Mouse (Mus musculus): ENCODE data around the gene Tnik. TPM values are rescaled to one million over a fixed set of nuclear protein-coding genes. Genes with fewer than 3 reads are reported as not detected.

Tnik gene
- polyA plus RNA-seq, 1 experiment from 2014 or later, result 114 TPM

- Histone ChIP-seq H3K9me3 (ENCODE audit: control insufficient read depth, low read length) (no peaks in the 10 kb centered on the region), H3K36me3 (ENCODE audit: control insufficient read depth, insufficient read depth, low read length) (no peaks in the 10 kb centered on the region), H3K27me3 (ENCODE audit: control insufficient read depth, insufficient read depth, low read length) (no peaks in the 10 kb centered on the region), H3K4me1 (ENCODE audit: control insufficient read depth, insufficient read depth, low read length) (no peaks in the 10 kb centered on the region), H3K4me3 (replicated peaks; ENCODE audit: low read depth, low read length) (no peak overlapping the region), H3K9ac (replicated peaks; ENCODE audit: low read length) (no peak overlapping the region), H3K4me2 (ENCODE audit: low read length) (no peak overlapping the region), H3K27ac (replicated peaks; ENCODE audit: low read depth, low read length) (no peak overlapping the region)
- 57% methylated on average over 5 of the region's 5 CpGs for WGBS
- DNase-seq (no peak), ATAC-seq (ENCODE audit: low FRiP score, low TSS enrichment) (no peak)
Observed at GRCm38 (mm10) chr3:28721218-28721617, 458.2 kb downstream of the Tnik start.

DNA sequence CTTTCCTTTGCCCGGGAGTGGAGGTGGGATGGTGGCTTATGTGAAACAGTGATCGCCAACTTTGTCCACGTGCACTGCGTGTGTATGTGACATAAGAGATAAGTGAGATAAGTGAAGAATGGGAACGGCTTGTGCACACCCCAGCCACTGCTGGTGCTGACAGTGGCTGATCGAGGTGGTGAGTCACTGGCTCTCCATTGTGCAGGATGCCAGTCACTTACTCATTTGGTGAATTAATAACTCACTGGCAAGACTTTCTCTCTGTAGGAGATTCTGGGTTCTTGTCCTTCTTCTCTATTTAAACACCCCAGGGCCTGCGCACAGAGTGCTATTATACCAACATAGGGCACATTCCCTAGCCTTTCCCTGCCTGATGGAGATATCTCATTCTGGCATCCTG lies 458.8 kb downstream of the Tnik start:
- Histone ChIP-seq H3K9ac (replicated peaks; ENCODE audit: low read length) (no peak overlapping the region), H3K4me2 (ENCODE audit: low read length) (no peak overlapping the region)

GRCm38 (mm10) chr3:28722531-28722930 lies 459.5 kb downstream of the Tnik start:
- Histone ChIP-seq H3K4me1 (ENCODE audit: control insufficient read depth, insufficient read depth, low read length) (no peaks in the 10 kb centered on the region), H3K36me3 (ENCODE audit: control insufficient read depth, insufficient read depth, low read length) (no peaks in the 10 kb centered on the region), H3K27ac (replicated peaks; ENCODE audit: low read depth, low read length) (no peak overlapping the region), H3K4me3 (replicated peaks; ENCODE audit: low read depth, low read length) (no peak overlapping the region), H3K9me3 (ENCODE audit: control insufficient read depth, low read length) (no peaks in the 10 kb centered on the region), H3K4me2 (ENCODE audit: low read length) (no peak overlapping the region), H3K9ac (replicated peaks; ENCODE audit: low read length) (no peak overlapping the region), H3K27me3 (ENCODE audit: control insufficient read depth, insufficient read depth, low read length) (no peaks in the 10 kb centered on the region)
- no peak for ATAC-seq (ENCODE audit: low FRiP score, low TSS enrichment)
- DNase-seq, result no peak

More for the DNA sequence above, 458.8 kb downstream of the Tnik start:
- no peak for DNase-seq
- Histone ChIP-seq H3K27ac (replicated peaks; ENCODE audit: low read depth, low read length) (no peak overlapping the region), H3K4me3 (replicated peaks; ENCODE audit: low read depth, low read length) (no peak overlapping the region), H3K4me1 (ENCODE audit: control insufficient read depth, insufficient read depth, low read length) (no peaks in the 10 kb centered on the region), H3K27me3 (ENCODE audit: control insufficient read depth, insufficient read depth, low read length) (no peaks in the 10 kb centered on the region), H3K36me3 (ENCODE audit: control insufficient read depth, insufficient read depth, low read length) (no peaks in the 10 kb centered on the region), H3K9me3 (ENCODE audit: control insufficient read depth, low read length) (no peaks in the 10 kb centered on the region)
- WGBS, result 85% methylated on average over 7 of the region's 7 CpGs
- ATAC-seq (ENCODE audit: low FRiP score, low TSS enrichment), result no peak

DNA sequence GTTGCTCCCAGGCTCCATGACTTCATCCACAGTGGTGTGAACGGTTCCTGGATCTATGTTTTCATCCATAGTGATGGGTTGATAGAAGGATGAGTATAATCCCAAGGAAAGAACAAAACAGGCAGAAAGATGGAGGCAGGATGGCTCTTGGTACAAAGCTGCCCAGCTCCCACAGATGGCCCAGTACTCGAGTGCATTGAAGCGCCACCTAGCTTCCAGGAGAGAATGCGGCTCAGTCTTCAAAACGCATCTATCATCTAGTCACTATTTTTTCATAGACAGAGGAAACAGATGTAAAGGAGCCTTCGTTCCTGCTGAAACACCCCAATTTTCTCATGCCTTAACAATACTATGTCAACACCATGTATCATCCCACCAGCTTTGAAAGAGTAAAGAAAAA lies 460.5 kb downstream of the Tnik start:
- no peaks in the 10 kb centered on the region for H3K9me3 ChIP-seq (ENCODE audit: control insufficient read depth, low read length)
- WGBS, result 66% methylated on average over 6 of the region's 6 CpGs
- no peak overlapping the region for H3K9ac ChIP-seq (replicated peaks; ENCODE audit: low read length)
- H3K27ac ChIP-seq (replicated peaks; ENCODE audit: low read depth, low read length), result no peak overlapping the region
- H3K4me1 ChIP-seq (ENCODE audit: control insufficient read depth, insufficient read depth, low read length), result no peaks in the 10 kb centered on the region
- no peak overlapping the region for H3K4me2 ChIP-seq (ENCODE audit: low read length)
- DNase-seq (no peak), ATAC-seq (ENCODE audit: low FRiP score, low TSS enrichment) (no peak)
- no peak overlapping the region for H3K4me3 ChIP-seq (replicated peaks; ENCODE audit: low read depth, low read length)
- H3K36me3 ChIP-seq (ENCODE audit: control insufficient read depth, insufficient read depth, low read length), result no peaks in the 10 kb centered on the region
- no peaks in the 10 kb centered on the region for H3K27me3 ChIP-seq (ENCODE audit: control insufficient read depth, insufficient read depth, low read length)

DNA sequence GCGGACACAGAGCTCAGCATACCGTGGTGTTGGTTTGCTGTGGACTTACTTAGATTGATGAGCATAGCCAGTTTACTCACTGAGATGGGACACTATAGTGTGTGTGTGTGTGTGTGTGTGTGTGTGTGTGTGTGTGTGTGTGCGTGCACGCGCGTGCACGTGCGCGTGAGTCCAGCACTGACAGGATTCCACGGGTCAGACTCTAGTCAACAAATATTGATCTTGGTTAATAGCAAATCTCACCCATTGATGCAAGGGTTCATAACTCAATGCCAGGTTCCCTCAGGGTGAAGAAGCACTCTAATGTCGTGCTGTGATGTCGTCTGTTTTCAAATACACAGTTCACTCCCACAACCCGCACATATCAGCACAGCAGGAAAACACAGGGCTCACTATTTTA lies 462.2 kb downstream of the Tnik start:
- Histone ChIP-seq H3K27me3 (ENCODE audit: control insufficient read depth, insufficient read depth, low read length) (no peaks in the 10 kb centered on the region), H3K4me3 (replicated peaks; ENCODE audit: low read depth, low read length) (no peak overlapping the region), H3K4me2 (ENCODE audit: low read length) (no peak overlapping the region), H3K9ac (replicated peaks; ENCODE audit: low read length) (no peak overlapping the region), H3K36me3 (ENCODE audit: control insufficient read depth, insufficient read depth, low read length) (no peaks in the 10 kb centered on the region), H3K27ac (replicated peaks; ENCODE audit: low read depth, low read length) (no peak overlapping the region), H3K9me3 (ENCODE audit: control insufficient read depth, low read length) (no peaks in the 10 kb centered on the region), H3K4me1 (ENCODE audit: control insufficient read depth, insufficient read depth, low read length) (no peaks in the 10 kb centered on the region)
- no peak for ATAC-seq (ENCODE audit: low FRiP score, low TSS enrichment)
- WGBS, result 96% methylated on average over 13 of the region's 13 CpGs
- DNase-seq, result no peak

Small RNA genes within 50 kb of the gene (microRNA-seq; reads per million reads assigned to microRNA genes)
- gene Mir466q, result not detected
